Mouse (Mus musculus) intestine, embryonic 14.5 days (tissue): ENCODE measurements at regions not wholly inside any gene's neighbourhood (a gene's known extent, or its start where the extent isn't known, plus 50 kb on each side); places are given as distances from the start of the nearest gene placed in this dataset.

Experiments
- ATAC-seq: fragments of 200-750 bp; cut with Nextera tagmentation; replicated peaks from 2 replicates; pipeline ENCODE4 v1.8.0; 2017; ENCODE audit warnings: low read depth, moderate number of reproducible peaks, moderate TSS enrichment, moderate library complexity; ENCODE audit not compliant: low FRiP score, low TSS enrichment
- DNase-seq: peaks from one replicate; pipeline ENCODE4 v3.0.0-alpha.2; 2018; ENCODE audit warnings: low spot score
- H3K27ac ChIP-seq: fragments of 300-500 bp; sonication (generic); 2 replicates; pipeline ENCODE4 v1.5.1; 2014; ENCODE audit warnings: low read depth, mild to moderate bottlenecking, control low read depth
- H3K27me3 ChIP-seq: fragments of 300-500 bp; sonication (generic); replicated peaks from 2 replicates; pipeline ENCODE4 v1.6.1; 2014; ENCODE audit warnings: low read length, control low read depth; ENCODE audit not compliant: control insufficient read depth, insufficient read depth
- H3K36me3 ChIP-seq: fragments of 300-500 bp; sonication (generic); 2 replicates; pipeline ENCODE4 v1.6.1; 2014; ENCODE audit warnings: low read length, control low read depth; ENCODE audit not compliant: control insufficient read depth, insufficient read depth
- H3K4me1 ChIP-seq: fragments of 300-500 bp; sonication (generic); replicated peaks from 2 replicates; pipeline ENCODE4 v1.6.1; 2014; ENCODE audit warnings: low read length, control low read depth, mixed read lengths; ENCODE audit not compliant: control insufficient read depth, insufficient read depth
- H3K4me2 ChIP-seq: fragments of 300-500 bp; sonication (generic); 2 replicates; pipeline ENCODE4 v1.6.1; 2014; ENCODE audit warnings: low read length
- H3K4me3 ChIP-seq: fragments of 300-500 bp; sonication (generic); 2 replicates; pipeline ENCODE4 v1.5.1; 2014; ENCODE audit warnings: low read depth, low read length, control low read depth, mixed read lengths
- H3K9ac ChIP-seq: fragments of 300-500 bp; sonication (generic); 2 replicates; pipeline ENCODE4 v1.6.1; 2014; ENCODE audit warnings: mild to moderate bottlenecking, low read length
- H3K9me3 ChIP-seq: fragments of 300-500 bp; sonication (generic); 2 replicates; pipeline ENCODE4 v1.6.1; 2016; ENCODE audit warnings: low read length, control low read depth; ENCODE audit not compliant: control insufficient read depth
- WGBS: fragments of 180-500 bp; shearing (Covaris S2); extraction: QIAGEN DNeasy Blood & Tissue Kit; methylation state at CpG from one replicate; pipeline ENCODE4 v1.1.7; 2014; 5-methylcytosine and 5-hydroxymethylcytosine counted together

DNA sequence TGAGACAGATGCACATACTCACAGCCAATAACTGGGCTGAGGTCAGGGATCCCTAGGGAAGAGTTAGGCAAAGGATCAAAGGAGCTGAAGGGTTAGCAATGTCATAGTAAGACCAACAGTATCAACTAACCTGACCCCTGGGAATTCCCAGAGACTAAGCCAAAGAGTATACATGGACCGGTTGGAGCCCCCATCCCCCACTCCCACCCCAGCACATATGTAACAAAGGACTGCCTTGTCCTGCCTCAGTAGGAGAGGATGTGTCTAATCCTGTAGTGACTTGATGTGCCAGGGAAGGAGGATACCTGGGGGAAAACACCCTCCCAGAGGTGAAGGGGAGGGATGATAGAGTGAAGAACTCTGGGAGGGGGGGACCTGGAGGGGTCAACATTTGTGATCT is 119.4 kb upstream of the Gimd1 start:
- DNase-seq (no peak), ATAC-seq (no peak)
- no peak overlapping the region for H3K9ac ChIP-seq
- no peaks in the 10 kb centered on the region for H3K9me3 ChIP-seq
- H3K4me2 ChIP-seq: no peak overlapping the region
- no peak overlapping the region for H3K4me3 ChIP-seq
- H3K27me3 ChIP-seq: no peaks in the 10 kb centered on the region
- no peak overlapping the region for H3K27ac ChIP-seq
- no peaks in the 10 kb centered on the region for H3K36me3 ChIP-seq
- 38% methylated on average over 1 of the region's 1 CpGs for WGBS
- no peaks in the 10 kb centered on the region for H3K4me1 ChIP-seq

DNA sequence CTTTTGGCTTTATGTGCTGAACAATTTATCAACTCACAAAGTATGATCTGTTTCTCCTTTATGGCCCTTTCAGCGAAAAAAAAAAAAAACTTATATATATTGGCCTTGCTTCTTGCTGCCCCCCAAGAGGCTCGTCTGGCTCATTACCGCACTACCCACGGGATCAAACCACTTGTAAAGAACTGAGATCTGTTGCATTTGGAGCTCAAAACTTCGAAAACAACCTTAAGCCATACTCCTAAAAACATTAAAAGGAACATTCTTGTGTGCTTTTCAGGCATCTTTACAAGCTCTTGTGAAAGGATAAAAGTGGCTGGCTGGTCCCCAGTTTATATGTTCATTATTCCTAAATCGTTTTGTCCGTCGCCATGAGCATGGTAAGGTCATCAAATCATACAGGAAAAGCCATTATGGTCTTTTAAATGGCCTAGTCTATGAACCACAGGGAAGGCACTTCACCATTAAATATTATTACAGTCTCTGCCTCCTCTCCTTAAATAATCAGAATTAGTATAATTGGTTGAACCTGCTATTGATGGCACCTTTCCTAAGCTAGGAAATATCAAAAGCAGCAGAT is 117.0 kb upstream of the Gimd1 start:
- no peak for ATAC-seq
- no peak for DNase-seq
- 87% methylated on average over 8 of the region's 8 CpGs for WGBS
- Histone ChIP-seq H3K27me3 (no peaks in the 10 kb centered on the region), H3K4me3 (no peak overlapping the region), H3K27ac (no peak overlapping the region), H3K4me1 (no peaks in the 10 kb centered on the region), H3K4me2 (no peak overlapping the region), H3K9me3 (no peaks in the 10 kb centered on the region), H3K36me3 (no peaks in the 10 kb centered on the region), H3K9ac (no peak overlapping the region)

DNA sequence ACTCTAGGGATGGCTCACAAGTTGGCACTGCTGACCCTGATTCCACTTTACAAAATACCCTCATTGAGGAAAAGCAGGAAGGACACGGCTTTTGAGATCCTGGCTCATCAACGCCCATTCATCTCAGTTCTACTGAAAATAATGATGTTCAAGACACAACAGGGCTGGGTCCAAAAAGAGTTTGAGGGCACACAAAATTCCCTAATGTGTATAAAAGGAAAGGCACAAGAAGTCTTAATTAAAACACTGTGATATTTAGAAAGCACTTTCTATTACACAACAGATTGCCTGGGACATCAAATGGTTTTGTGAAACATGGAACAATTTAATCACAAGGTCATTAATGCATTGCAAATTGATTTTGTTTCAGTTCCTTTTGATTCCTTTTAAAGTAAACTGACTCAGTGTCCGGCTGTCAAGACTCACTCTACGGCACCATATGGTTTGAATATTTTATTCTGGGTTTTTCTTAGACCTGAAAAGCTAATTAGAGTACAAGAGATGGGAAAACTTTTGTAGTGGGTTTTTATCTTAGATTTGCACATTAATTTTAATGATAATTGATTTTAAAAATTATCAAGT is 96.2 kb upstream of the Gimd1 start:
- H3K27me3 ChIP-seq: no peaks in the 10 kb centered on the region
- WGBS: 85% methylated on average over 4 of the region's 4 CpGs
- H3K4me3 ChIP-seq: no peak overlapping the region
- no peaks in the 10 kb centered on the region for H3K4me1 ChIP-seq
- no peaks in the 10 kb centered on the region for H3K9me3 ChIP-seq
- no peak overlapping the region for H3K27ac ChIP-seq
- no peaks in the 10 kb centered on the region for H3K36me3 ChIP-seq
- no peak for DNase-seq
- no peak for ATAC-seq
- H3K9ac ChIP-seq: no peak overlapping the region
- no peak overlapping the region for H3K4me2 ChIP-seq

DNA sequence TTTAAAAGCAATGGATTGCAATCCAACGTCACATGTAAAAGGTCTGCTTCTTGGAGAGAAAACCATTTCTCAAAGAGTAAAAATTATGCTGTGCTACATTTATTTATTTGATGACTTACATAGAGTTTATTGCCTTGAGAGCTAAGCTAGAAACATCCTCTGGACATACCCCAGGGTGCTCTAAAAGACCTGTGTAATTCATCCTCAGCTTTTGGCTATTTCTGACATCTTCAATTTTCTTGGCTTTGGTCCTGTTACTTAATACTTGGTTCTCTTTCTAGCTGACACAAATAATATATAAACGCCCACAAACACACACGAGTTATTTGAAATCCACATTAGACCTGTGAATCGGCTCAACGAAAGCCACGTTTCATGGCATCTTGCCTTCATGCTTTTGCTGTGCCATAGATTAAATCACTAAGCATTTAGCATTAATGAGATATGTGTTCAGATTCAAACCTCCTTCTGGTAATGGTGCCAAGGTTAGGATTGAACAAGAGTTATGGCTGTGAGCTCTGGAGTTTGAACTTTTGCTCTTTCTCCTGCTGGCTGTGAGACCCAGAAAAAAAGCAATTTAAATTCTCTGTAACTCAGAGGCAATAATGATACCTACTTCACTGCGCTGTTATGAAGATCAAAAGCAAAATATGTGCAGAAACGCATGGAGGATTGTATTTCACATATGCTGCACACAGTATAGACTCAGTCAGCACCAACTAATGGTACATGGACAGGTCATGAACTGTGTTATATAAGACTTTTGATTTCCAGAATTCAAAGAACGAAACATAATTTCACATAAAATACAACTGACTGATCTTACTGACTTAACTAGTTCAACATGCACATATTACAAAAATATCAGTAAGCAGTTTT is 89.6 kb upstream of the Gimd1 start:
- Histone ChIP-seq H3K4me3 (no peak overlapping the region), H3K4me2 (no peak overlapping the region), H3K4me1 (no peaks in the 10 kb centered on the region), H3K9me3 (no peaks in the 10 kb centered on the region), H3K36me3 (no peaks in the 10 kb centered on the region), H3K27ac (no peak overlapping the region), H3K27me3 (no peaks in the 10 kb centered on the region), H3K9ac (no peak overlapping the region)
- DNase-seq (no peak), ATAC-seq (no peak)
- 74% methylated on average over 9 of the region's 9 CpGs for WGBS

DNA sequence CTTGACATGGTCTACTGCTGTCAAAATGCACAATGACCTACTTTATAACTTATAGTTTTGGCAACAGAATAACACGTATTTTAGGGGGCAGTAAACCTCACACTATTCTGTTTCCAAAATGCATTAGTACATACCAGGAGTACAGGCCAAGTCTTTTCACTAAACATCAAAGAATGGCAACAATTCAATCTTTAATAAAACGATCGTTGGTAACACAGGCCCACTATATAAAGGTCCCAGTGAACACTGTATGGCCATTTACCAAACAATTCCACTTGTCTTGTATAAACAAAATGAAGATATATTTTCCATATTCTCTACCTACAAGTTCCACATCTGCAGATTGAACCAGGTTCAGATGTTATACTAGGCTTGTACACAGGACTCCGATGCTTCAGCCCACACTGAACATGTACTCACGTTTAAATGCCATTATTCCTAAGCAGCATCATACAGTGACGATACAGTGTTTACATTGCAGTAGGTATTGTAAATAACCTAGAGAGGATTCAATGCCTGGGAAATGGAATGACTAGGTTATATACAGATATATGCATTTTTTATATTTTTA is 78.3 kb upstream of the Gimd1 start:
- no peaks in the 10 kb centered on the region for H3K4me1 ChIP-seq
- ATAC-seq (no peak), DNase-seq (no peak)
- no peaks in the 10 kb centered on the region for H3K9me3 ChIP-seq
- H3K36me3 ChIP-seq: no peaks in the 10 kb centered on the region
- no peak overlapping the region for H3K4me3 ChIP-seq
- no peak overlapping the region for H3K9ac ChIP-seq
- H3K27ac ChIP-seq: no peak overlapping the region
- 78% methylated on average over 6 of the region's 6 CpGs for WGBS
- H3K4me2 ChIP-seq: no peak overlapping the region
- no peaks in the 10 kb centered on the region for H3K27me3 ChIP-seq

DNA sequence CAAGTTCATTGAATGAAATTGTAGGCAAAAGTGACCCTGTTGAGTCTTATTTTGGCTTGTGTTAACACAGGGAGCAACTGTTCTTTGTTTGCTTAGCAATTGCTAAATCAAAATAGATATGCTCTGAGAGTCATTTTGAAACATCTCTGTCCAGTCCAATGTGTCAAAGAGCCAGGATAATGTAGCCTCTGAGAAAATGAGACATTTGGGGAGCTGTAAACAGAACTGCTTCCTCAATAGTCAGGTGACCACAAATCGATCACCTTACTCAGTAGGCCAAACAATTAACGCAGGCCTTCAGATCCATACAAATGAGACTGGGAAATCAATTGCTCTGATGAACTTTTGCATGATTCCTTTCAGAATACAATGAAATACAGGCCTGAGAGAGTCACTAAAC is 63.9 kb upstream of the Gimd1 start:
- Histone ChIP-seq H3K9me3 (no peaks in the 10 kb centered on the region), H3K36me3 (no peaks in the 10 kb centered on the region), H3K27ac (no peak overlapping the region), H3K4me3 (no peak overlapping the region), H3K9ac (no peak overlapping the region), H3K27me3 (no peaks in the 10 kb centered on the region), H3K4me2 (no peak overlapping the region), H3K4me1 (no peaks in the 10 kb centered on the region)
- no peak for ATAC-seq
- 93% methylated on average over 2 of the region's 2 CpGs for WGBS
- DNase-seq: no peak

DNA sequence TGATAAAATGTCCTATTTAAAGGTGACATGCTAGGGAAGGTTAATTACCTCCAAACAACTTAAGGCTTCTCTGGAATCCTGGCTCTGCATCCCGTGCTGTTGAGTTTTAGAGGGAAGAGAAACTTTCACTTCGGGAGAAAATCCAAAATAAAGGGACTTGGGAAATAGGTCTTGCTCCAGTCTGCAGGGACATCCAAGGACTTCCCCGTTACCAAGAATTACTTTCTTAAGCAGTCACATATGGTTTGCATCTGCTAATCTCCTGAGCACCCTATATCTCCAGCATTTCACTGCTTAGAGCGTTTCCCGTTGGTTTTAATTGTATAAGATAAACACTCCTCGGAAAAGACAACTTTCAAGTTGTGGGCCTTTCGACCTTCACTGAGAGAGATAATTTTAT is 63.3 kb upstream of the Gimd1 start:
- H3K4me2 ChIP-seq: no peak overlapping the region
- ATAC-seq: no peak
- H3K27ac ChIP-seq: no peak overlapping the region
- H3K27me3 ChIP-seq: no peaks in the 10 kb centered on the region
- 53% methylated on average over 7 of the region's 7 CpGs for WGBS
- no peak overlapping the region for H3K9ac ChIP-seq
- H3K4me1 ChIP-seq: no peaks in the 10 kb centered on the region
- DNase-seq: no peak
- no peak overlapping the region for H3K4me3 ChIP-seq
- no peaks in the 10 kb centered on the region for H3K36me3 ChIP-seq
- H3K9me3 ChIP-seq: no peaks in the 10 kb centered on the region
